Mouse (Mus musculus) stomach, postnatal 0 days (tissue): ENCODE data around the gene Rpl35.

Source experiments
- CTCF ChIP-seq: IDR thresholded peaks from 2 replicates; pipeline ENCODE4 v1.5.1; 2016; ENCODE audit warnings: antibody characterized with exemption, low read depth, mild to moderate bottlenecking, moderate library complexity
- EP300 ChIP-seq: optimal IDR thresholded peaks from 2 replicates; pipeline ENCODE3; 2016; ENCODE audit warnings: antibody characterized with exemption

DNA sequence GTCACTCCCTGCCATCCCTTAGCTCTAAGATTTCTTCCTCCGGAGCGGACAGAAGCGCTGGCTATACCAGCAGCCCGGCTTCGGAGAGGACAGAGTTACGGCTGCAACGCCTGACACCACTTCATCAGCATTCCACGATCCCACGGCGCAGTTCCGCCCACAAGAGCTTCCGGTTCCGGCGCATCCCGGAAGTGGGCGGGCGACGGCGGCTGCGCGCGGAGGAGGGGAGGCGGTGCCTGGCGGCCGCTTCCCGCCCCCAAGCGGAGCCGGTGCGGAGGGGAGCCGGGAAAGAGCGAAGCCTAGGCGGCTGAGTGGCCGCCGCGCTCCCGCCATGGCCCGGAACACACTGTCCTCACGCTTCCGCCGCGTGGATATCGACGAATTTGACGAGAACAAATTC is 2.4 kb upstream of the Rpl35 start:
- peak; percentile 20 for TF ChIP-seq CTCF
- TF ChIP-seq EP300: peak; percentile 52
